Mouse (Mus musculus) lung, adult 10 weeks (tissue): Measurements from ENCODE around the gene Dpagt1. TPM values are rescaled to one million over a fixed set of nuclear protein-coding genes. Genes with fewer than 3 reads are reported as not detected.

Source experiments
- polyA plus RNA-seq: library from polyadenylated mRNA; stranded (reverse); fragments of 350-450 nt; fragmentation: Illumina TruSeq; extraction: RNeasy Lipid Tissue Mini Kit (QIAGEN cat#74804); gene quantifications from one replicate; pipeline ENCODE4 v1.2.3, GENCODE M21; 2014; ENCODE audit warnings: low read depth, low replicate concordance; ENCODE audit not compliant: insufficient read depth

The Dpagt1 gene
- polyA plus RNA-seq, result 18.8 TPM

DNA sequence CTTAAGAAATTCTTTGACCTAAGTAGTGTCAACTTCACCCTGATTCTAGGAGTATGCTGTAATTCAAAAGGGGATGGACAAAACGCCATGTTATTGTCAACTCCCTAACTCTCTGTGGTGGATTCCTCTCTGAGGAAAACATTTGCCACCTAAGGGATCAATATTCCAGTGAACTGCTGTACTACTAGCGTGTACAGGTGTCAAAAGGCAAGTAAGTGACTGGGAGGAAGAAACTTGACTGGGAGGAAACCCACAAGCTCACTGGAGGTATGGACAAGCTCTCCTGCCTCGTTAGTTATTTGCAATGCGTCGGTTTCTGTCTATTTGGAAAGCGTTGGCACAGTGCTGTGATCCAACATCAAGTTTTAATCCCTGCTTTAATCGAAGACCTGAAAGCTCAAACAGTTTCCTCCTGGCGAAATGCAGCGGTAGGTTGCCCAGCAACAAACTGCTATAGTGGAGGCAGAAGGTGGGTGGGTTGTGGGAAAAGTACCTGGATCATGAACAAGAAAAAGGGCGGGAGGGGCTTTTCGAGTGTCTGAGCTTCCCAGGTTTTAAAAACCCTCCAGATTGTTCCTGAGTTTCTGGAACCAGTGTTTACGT, at the start of gene Dpagt1:
Gene Dpagt1 (plus strand): TSS at position 252 of the 603 bp plus-strand sequence.

GRCm38 (mm10) chr9:44288076-44288958, 37.5 kb upstream of the Dpagt1 start, which contains the start of gene Abcg4:
TSS of gene Abcg4 (minus strand) at chr9:44288615.

DNA sequence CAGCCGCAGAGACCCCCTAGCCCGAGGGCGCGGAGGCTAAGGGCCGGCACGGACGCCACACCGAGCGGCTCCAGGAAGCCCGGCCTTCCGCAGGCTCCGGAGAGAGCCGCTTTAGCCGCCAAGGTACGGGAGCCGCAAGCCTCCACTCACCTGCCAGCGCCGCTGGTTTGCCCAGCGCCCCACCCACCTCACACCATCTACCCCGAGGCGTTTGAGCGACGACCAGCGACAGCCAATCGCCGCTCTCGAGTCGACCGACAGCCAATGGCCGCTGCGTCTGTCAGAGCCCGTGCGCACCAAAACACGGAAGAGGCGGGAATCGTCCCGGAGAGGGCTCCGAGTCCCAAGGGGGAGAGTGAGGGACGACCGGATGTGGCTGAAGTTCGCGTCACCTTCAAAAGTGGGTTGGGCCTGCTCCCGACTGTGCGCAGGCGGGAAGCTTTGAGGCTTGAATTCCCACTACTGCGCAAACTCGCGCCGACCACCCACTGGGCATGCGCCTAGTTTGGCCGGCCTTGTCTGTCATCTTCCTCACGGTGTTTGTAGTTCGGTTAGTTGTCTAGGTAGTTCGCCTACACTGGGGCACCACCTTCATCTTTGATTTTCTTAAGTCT, 20.2 kb upstream of the Dpagt1 start, which contains the start of gene Hinfp:
Gene Hinfp (minus strand): TSS at position 206 of the 614 bp plus-strand sequence.

GRCm38 (mm10) chr9:44319887-44320798, 5.7 kb upstream of the Dpagt1 start, which contains the start of gene C2cd2l:
TSS of gene C2cd2l (minus strand) at chr9:44320285.

GRCm38 (mm10) chr9:44334396-44335330, 8.8 kb downstream of the Dpagt1 start, which contains the start of gene H2afx:
TSS of gene H2afx (plus strand) at chr9:44334694.

GRCm38 (mm10) chr9:44343781-44344421, 18.1 kb downstream of the Dpagt1 start, which contains the start of gene Hmbs:
TSS of gene Hmbs (minus strand) at chr9:44344228.

DNA sequence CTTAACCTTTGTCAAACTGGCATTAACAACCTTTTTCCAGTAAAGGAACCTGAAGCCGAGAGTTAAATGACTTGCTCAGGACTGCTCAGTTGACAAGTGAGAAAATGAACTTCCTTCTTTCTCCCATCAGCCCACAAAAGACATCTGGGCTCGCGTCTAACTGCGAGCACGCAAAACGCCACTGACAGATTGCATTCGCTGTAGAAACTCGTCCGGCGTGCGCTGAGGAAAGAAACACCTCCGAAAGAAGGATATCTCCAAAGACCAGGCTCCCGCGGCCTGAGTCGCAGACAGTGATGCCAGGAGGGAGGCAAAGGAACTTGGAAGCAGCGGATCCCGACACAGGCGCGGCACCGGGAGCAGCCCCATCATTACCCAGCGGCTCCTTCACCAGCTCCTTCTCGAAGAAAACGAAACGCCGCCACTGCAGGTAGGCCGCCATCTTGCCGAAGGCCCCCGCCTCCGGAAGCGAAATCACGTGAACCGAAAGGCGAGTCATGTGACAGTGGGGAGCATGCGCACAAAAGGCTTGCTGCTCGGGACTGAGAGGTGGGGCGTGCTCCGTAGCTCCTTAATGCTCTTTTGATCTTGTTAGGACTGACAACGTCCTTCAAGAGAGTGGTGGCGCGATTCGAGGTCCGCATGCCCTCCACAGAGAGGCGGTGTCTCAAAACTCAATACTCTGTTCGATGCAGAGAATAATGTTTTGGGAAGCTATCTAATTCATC, 35.5 kb downstream of the Dpagt1 start, which contains the start of gene Vps11:
Gene Vps11 (minus strand): TSS at position 481 of the 728 bp plus-strand sequence.

DNA sequence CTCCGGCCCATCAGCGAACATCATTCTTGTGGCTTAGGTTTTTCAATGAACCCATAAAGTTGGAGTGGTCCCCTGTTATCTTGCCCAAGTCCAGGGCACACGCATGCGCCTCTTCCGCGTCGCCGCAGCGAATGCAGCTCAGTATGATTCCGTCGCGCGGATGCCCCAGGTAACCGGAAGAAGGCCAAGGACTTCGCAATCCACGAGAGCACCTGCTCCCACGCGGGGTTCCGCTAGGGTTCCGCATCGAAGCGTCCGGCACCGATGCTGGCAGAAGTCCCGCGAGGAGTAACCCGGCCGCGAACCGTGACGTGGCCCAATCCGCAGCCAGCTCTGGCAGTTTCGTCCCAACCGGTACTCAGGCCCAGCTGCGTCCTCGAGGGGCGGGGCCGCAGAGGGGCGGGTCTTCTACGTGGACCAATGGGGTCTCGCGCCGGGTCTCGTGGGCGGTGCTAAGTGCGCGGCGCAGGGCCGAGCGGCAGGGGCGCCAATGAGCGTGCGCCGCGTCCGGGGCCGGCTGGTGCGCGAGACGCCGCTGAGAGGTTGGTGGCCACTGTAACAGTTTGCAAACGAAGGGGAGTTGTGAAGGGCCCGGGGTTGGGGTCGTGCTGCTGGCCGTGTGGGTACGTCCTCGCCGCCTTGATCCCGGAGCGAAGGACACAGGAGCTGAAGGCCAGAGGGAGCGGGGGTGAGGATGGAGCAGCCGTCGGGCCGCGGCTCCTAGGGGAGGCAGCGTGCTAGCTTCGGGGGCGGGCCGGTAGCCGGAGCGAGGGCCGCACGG, 53.4 kb downstream of the Dpagt1 start, which contains the start of gene Hyou1:
Gene Hyou1 (plus strand): TSS at position 437 of the 781 bp plus-strand sequence.

Other genes starting within 250 kb of the Dpagt1 start
- not detected for gene Mfrp, start 224.3 kb upstream of the Dpagt1 start, polyA plus RNA-seq
- gene C1qtnf5, start 218.8 kb upstream of the Dpagt1 start, polyA plus RNA-seq, result 21.8 TPM
- not detected for gene Gm49380, start 212.5 kb upstream of the Dpagt1 start, polyA plus RNA-seq
- gene Rnf26, start 212.5 kb upstream of the Dpagt1 start, polyA plus RNA-seq, result 8.9 TPM
- 131 TPM for gene Mcam, start 191.6 kb upstream of the Dpagt1 start, polyA plus RNA-seq
- 8.7 TPM for gene Cbl, start 92.0 kb upstream of the Dpagt1 start, polyA plus RNA-seq
- 174 TPM for gene Ccdc153, start 85.3 kb upstream of the Dpagt1 start, polyA plus RNA-seq
- not detected for gene Pdzd3, start 74.5 kb upstream of the Dpagt1 start, polyA plus RNA-seq
- 4.5 TPM for gene Nlrx1, start 57.4 kb upstream of the Dpagt1 start, polyA plus RNA-seq
- gene Abcg4, start 37.4 kb upstream of the Dpagt1 start, polyA plus RNA-seq, result 0.10 TPM
- 7.0 TPM for gene Hinfp, start 20.3 kb upstream of the Dpagt1 start, polyA plus RNA-seq
- 13.7 TPM for gene C2cd2l, start 5.7 kb upstream of the Dpagt1 start, polyA plus RNA-seq
- 15.0 TPM for gene H2afx, start 8.7 kb downstream of the Dpagt1 start, polyA plus RNA-seq
- 24.9 TPM for gene Hmbs, start 18.2 kb downstream of the Dpagt1 start, polyA plus RNA-seq
- gene Vps11, start 35.7 kb downstream of the Dpagt1 start, polyA plus RNA-seq, result 18.7 TPM
- gene Hyou1, start 53.5 kb downstream of the Dpagt1 start, polyA plus RNA-seq, result 33.2 TPM
- gene Slc37a4, start 70.8 kb downstream of the Dpagt1 start, polyA plus RNA-seq, result 16.7 TPM
- 2,045 TPM for gene Rps25, start 81.1 kb downstream of the Dpagt1 start, polyA plus RNA-seq
- 98.9 TPM for gene Trappc4, start 81.6 kb downstream of the Dpagt1 start, polyA plus RNA-seq
- 14.6 TPM for gene Ccdc84, start 92.5 kb downstream of the Dpagt1 start, polyA plus RNA-seq
- gene Foxr1, start 115.1 kb downstream of the Dpagt1 start, polyA plus RNA-seq, result not detected
- gene Upk2, start 129.0 kb downstream of the Dpagt1 start, polyA plus RNA-seq, result 1.8 TPM
- 12.2 TPM for gene Bcl9l, start 156.8 kb downstream of the Dpagt1 start, polyA plus RNA-seq
- gene Cxcr5, start 235.9 kb downstream of the Dpagt1 start, polyA plus RNA-seq, result 7.2 TPM